Mouse (Mus musculus): ENCODE results near the gene Odf4. TPM values are rescaled to one million over a fixed set of nuclear protein-coding genes. Genes with fewer than 3 reads are reported as not detected.
"Not testable (repeated sequence)": the region's sequence is repeated elsewhere in the genome, so short reads cannot be mapped to it uniquely, and the experiment has no call there.

The Odf4 gene
- not detected for total RNA-seq (2021)
- long read RNA-seq, experiment 1, result 0 reads
- long read RNA-seq, experiment 2, result 0 reads

DNA sequence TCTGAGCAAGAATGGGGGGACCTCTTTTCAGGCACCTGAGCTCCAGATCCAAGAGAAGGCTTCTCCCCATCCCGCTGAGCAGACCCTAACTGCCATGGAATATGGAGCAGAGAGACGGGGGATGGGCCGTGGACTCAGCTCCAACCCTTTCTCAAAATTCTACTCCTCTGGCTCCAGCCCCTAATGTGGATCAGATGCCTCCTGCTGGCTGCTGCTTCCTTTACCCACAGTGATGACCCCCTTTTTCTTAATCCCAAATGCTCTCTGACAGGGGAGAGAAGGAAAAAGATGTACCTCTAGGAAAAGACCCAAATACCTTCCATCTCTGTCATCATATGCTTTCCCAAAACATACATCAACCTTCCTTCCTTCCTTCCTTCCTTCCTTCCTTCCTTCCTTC, at the start of gene Odf4:
Gene Odf4 (minus strand): TSS at position 101 of the 400 bp plus-strand sequence.
- intact Hi-C loops (cut with DNase I; ENCODE audit: low total_unique reads), result no loop called here
- no peak for DNase-seq

DNA sequence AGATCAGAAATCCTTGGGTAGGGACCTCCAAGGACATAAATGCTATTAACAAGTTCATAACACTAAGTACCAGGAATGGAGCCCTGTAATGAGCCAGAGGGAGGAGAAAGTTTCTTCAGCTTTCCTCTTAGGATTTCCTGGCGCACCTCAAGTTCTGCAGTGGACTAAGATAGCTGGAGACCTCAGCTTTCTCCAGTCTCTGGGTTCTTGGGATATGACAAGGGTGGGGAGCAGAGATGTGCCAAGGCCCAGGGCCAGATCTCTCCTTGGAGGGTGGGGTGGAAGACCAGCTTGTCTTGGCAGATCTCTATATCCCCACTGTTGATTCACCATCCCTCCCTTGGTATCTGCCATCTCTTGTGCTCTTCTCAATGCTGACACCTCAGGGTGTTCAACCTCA, 48.7 kb upstream of the Odf4 start:
- DNase-seq, result no peak
- intact Hi-C loops (cut with DNase I; ENCODE audit: low total_unique reads), result no loop called here

DNA sequence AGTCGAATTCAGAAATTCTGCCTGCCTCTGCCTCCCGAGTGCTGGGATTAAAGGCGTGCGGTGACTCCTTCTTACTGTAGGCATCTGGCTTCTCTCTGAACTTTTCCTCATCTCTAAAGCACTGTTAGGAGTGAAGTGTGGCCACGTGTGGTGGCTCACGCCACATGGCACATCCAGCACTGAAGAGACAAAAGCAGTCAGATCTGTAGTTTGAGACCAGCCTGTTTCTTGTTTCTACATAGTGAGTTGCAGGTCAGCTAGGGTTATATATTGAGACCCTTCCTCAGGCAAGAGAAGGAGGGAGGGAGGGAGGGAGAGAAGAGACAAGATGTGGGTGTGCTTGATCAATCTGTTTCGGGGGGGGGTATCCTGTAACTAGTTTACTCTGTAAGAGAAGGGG, 48.2 kb upstream of the Odf4 start, which contains the start of gene Rangrf:
Gene Rangrf (minus strand): TSS at position 101 of the 400 bp plus-strand sequence.
- no peak for DNase-seq
- intact Hi-C loops (cut with DNase I; ENCODE audit: low total_unique reads), result no loop called here

DNA sequence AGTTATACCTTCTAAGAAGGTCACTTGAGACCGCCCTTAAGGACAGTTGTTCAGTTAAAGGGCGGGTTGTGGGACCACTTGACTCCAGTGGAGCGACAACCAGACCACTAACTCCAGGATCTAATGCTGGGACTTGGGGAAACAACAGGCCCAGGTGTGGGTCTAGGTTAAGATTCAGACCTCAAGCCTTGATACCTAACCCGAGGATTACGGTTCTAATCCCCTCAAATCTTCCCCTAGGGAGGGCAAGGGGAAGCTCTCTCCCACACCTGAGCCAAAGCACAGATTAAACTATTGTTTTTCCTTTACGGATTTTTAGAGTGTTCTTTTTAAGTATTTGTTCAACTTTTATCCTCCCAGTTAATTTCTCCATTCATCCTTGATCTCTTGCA, 47.2 kb upstream of the Odf4 start:
- intact Hi-C loops (cut with DNase I; ENCODE audit: low total_unique reads), result no loop called here
- no peak for DNase-seq

DNA sequence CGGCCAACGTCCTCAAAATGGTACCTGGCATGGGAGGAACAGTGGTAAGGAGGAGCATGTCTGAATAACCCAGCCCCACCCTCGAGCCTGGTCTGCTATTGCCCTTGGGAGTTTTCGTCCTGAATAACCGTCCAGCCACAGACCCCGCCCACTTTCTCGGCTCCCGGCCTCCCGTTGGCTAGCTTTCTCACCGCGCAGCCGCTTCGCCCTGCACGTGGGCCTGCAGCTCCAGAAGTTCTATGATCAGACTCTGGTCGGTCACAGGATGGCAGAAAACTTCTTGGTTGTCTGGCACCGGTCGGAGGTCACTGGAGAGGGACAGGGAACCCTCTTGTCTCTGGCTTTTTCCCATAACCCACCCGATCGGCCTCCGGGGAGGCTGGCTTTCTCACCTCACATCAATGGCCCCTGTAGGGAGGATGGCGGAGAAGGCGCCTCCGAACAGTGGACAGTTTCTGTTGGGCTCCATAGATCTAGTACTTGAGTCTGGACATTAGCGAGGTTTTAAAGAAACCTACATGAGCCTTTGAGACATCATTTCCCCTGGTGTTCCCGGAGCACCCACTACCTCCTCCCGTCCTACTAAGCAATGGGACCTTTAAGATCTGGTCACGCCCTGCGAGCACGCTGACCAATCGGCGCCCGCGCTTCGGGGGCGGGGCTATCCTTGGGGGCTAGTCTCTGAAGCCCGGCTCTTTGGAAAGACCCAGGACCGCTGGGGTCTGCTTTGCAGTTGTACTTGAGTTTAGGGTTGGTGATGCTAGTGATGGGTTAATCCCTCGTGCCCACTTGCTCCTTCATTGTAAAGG, 46.6 kb upstream of the Odf4 start:
- intact Hi-C loops (cut with DNase I; ENCODE audit: low total_unique reads), result not testable (repeated sequence)
- DNase-seq, result peak; percentile 86

DNA sequence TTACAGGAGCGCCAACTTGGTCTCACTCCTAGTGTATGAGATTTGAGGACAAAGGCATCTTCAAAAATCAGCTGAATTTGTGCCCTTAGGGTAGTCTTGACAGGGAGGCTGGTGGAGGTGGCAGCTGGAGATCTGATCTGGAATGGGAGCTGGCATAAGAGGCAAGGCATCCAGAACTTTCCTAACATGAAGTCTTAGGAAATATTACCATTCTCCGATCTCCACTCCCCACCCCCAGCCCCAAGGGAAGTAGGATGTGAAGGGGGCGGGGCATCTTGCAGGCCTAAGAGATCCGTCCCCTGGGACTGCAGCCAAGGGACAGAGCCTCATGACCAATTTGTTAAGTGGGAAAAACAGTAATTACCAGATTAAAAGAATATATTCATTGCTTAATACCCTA, 43.4 kb upstream of the Odf4 start:
- DNase-seq, result peak; percentile 28
- intact Hi-C loops (cut with DNase I; ENCODE audit: low total_unique reads), result no loop called here

- no peak for DNase-seq
- intact Hi-C loops (cut with DNase I; ENCODE audit: low total_unique reads), result loop anchor here (2.0 kb wide), 1 partner anchor 68 kb away; no protein-coding TSS in a partner anchor
Observed at GRCm38 (mm10) chr11:68968752-68969151, 41.9 kb upstream of the Odf4 start.

- intact Hi-C loops (cut with DNase I; ENCODE audit: low total_unique reads), result loop anchor here (2.0 kb wide), 1 partner anchor 69 kb away; no protein-coding TSS in a partner anchor
- DNase-seq, result peak; percentile 93
Observed at GRCm38 (mm10) chr11:68967337-68968282, 40.7 kb upstream of the Odf4 start, which contains the start of gene Slc25a35. Slc25a35 (plus strand) TSS chr11:68968131.

DNA sequence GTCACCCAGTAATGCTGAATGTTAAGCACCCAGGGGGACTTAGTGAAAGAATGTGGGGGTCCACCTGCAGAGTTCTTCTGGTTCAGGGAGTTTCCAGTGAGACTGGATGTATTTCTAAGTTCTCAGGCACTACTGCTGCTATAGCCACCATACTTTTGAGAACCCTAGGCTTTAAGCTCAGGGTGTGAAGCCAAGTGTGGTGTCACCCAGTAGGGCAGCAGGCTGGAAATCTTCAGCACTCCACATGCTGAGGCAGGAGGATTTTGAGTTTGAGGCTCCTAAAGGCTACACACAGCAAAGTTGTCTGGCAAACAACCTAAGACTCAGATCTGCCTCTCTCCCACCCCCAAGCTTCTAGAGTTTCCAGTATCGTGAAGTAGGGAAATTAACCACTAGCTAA, 39.7 kb upstream of the Odf4 start:
- no peak for DNase-seq
- intact Hi-C loops (cut with DNase I; ENCODE audit: low total_unique reads), result no loop called here

GRCm38 (mm10) chr11:68965845-68966244, 39.0 kb upstream of the Odf4 start:
- DNase-seq, result peak; percentile 44
- intact Hi-C loops (cut with DNase I; ENCODE audit: low total_unique reads), result no loop called here

GRCm38 (mm10) chr11:68965050-68965449, 38.2 kb upstream of the Odf4 start:
- intact Hi-C loops (cut with DNase I; ENCODE audit: low total_unique reads), result no loop called here
- no peak for DNase-seq

DNA sequence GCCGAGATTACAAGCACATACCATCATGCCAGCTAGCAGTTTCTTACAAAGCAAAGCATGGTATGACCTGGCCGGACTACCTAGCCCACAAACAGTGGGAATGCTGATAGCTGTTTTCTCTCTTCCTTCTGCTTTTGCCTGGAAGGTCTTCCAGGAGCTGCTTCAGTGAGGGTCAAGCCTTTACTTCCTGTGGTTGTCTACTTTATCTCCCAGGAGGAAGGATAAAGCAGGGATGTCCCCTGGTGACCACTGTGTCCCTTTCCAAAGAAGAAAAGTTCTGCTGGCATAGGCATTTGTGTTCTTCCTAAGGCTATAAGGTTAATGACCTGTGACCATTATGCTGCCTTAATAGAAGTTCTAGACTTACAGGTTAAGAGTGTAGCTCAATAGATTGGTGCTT, 36.5 kb upstream of the Odf4 start:
- intact Hi-C loops (cut with DNase I; ENCODE audit: low total_unique reads), result no loop called here
- no peak for DNase-seq

GRCm38 (mm10) chr11:68962159-68962558, 35.3 kb upstream of the Odf4 start:
- DNase-seq; intact Hi-C loops (cut with DNase I; ENCODE audit: low total_unique reads): not testable (repeated sequence)

DNA sequence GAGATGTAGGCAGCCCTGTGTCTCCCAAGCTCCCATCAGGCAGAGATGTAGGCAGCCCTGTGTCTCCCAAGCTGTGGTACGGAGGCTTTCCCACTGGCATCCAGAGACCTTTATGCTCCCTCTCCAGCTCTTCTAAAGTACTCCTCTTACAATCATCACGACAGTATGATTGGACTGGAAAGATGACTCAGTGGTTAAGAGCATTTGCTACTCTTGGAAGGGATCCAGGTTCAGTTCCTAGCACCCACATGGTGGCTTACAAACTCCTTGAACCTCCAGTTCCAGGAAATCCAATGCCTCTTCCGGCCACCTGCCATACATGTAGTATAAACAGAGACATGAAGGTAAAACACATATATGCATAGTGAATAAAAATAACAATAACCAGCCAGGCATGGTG, 34.7 kb upstream of the Odf4 start:
- intact Hi-C loops (cut with DNase I; ENCODE audit: low total_unique reads), result no loop called here
- DNase-seq, result no peak

DNA sequence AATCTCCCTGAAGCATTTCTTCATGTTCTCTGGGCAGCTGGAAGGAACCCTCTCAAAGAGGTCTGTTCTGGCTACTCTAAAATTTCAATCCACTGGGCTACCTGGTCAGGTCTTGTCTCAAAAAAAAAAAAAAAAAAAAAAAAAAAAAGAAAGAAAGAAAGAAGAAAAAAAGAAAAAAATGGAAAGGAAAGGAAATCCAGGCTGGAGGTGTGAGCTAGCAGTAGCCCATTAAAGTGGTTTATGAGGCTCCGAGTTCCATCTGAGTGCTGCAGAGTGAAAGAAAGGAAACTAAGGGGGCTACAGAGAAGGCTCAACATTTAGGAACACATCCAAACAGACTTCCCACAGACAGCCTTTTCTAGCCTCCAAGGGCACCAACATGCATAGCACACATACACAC, 31.1 kb upstream of the Odf4 start:
- intact Hi-C loops (cut with DNase I; ENCODE audit: low total_unique reads), result no loop called here
- no peak for DNase-seq

DNA sequence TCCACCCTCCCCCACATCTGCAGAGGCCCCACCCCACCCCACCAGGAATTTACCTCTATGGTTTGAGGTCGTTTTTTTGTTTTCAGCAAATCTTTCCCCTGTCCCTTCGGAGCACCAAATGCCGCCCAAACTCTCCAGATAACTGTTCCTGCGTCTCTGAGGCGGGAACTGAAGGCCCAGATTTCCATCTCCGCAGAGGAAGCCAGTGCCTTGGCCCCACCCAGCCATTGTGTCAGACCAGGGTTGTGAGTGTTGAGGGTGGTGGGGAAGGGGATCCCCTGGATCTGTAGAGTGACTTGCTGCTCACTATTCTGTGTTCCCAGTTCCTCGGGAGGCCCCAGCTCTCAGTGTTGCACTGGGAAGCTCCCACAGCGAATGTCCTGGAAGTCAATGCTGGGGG, 30.4 kb upstream of the Odf4 start, which contains the start of gene Arhgef15:
Gene Arhgef15 (minus strand): TSS at position 173 of the 400 bp plus-strand sequence.
- intact Hi-C loops (cut with DNase I; ENCODE audit: low total_unique reads), result no loop called here
- no peak for DNase-seq

DNA sequence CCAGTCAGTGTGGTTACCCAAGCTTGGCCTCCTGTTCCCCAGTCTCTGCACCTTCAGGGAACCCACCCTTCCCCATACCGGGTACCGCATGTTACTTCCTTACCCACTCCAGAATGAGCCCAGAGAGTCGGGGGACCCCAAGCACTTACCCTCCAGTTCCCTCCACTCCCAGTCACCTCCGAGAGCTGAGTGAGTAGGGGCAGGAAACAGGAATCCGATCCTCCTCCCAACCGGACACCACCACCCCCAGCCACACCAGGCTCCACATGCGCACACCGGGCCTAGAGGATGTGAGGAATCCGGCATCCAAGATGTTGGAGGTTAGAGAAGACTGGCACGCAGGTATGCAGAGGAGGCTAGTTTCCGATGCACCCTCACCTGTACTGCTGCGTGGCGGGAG, 29.8 kb upstream of the Odf4 start:
- intact Hi-C loops (cut with DNase I; ENCODE audit: low total_unique reads), result no loop called here
- no peak for DNase-seq

DNA sequence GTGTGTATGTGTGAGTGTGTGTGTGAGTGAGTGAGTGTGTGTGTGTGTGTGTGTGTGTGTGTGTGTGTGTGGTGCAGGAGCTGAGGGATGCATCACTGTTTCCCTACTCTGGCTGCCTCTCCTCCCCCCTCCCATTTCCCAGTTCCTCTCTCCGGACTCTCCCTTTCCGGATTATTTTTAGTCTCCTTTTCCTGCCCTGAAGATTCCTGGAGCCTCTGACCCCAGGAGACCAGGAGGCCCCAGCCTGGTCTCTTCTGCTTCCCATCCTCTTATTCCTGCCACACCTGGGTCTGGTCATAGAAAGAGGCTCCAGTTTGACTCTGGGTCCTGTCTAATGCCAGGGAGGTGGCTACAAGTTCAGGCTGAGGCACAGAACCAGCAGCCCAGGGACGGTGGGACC, 29.2 kb upstream of the Odf4 start:
- intact Hi-C loops (cut with DNase I; ENCODE audit: low total_unique reads), result no loop called here

DNA sequence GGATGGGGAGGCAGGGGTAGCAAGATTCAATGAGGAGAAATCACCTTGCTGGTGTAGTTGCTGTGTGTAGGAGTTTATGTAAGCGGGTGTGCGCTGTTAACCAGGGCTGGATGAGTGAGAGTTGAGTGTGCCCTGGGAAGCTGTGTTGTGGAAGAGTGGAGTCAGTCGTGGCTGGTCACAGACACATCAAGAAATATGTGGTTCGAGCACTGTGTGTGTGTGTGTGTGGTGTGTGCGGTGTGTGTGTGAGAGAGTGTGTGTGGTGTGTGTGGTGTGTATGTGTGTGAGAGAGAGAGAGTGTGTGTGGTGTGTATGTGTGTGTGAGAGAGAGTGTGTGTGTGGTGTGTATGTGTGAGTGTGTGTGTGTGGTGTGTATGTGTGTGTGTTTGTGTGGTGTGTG, 28.6 kb upstream of the Odf4 start:
- intact Hi-C loops (cut with DNase I; ENCODE audit: low total_unique reads), result no loop called here
- DNase-seq, result no peak

More for the DNA sequence above, 29.2 kb upstream of the Odf4 start:
- no peak for DNase-seq

DNA sequence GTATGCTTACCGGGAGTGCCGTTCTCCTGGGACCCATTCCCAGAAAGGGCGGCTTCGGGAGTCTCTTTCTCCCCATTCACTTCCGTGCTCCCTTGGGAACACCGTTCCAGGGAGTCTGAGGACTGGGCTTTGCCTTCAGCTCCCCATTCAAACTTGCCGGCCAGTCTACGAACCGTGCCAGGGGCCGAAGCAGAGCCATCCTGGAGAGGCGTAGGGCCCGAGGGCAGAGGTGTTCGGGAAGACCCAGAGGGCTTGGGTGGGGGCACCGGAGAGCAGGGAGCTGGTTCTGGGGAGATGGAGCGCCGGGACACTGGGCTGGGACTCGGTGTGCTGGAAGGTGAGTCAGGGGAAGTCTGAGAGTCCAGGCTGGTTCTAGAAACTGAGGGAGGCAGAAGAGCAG, 27.5 kb upstream of the Odf4 start:
- intact Hi-C loops (cut with DNase I; ENCODE audit: low total_unique reads), result no loop called here
- DNase-seq, result no peak

Data from gastrocnemius, postnatal 14 days (tissue).